Mouse (Mus musculus) forebrain, embryonic 12.5 days (tissue): ENCODE data around the gene Tspan33. TPM values are rescaled to one million over a fixed set of nuclear protein-coding genes. Genes with fewer than 3 reads are reported as not detected.
"Not testable (repeated sequence)": the region's sequence is repeated elsewhere in the genome, so short reads cannot be mapped to it uniquely, and the experiment has no call there.

Experiments
- ATAC-seq: fragments of 200-750 bp; cut with Nextera tagmentation; 2 replicates; pipeline ENCODE4 v1.8.0; 2017; ENCODE audit warnings: moderate TSS enrichment; ENCODE audit not compliant: low FRiP score
- H3K27ac ChIP-seq: fragments of 300-500 bp; sonication (generic); 2 replicates; pipeline ENCODE4 v1.5.1; 2016; ENCODE audit warnings: mild to moderate bottlenecking
- H3K27me3 ChIP-seq: fragments of 300-500 bp; sonication (generic); 2 replicates; pipeline ENCODE4 v1.6.1; 2016; ENCODE audit warnings: mild to moderate bottlenecking
- H3K36me3 ChIP-seq: fragments of 300-500 bp; sonication (generic); replicated peaks from 2 replicates; pipeline ENCODE4 v1.6.1; 2016; ENCODE audit warnings: mild to moderate bottlenecking
- H3K4me1 ChIP-seq: fragments of 300-500 bp; sonication (generic); 2 replicates; pipeline ENCODE4 v1.6.1; 2016
- H3K4me2 ChIP-seq: fragments of 300-500 bp; sonication (generic); 2 replicates; pipeline ENCODE4 v1.6.1; 2016; ENCODE audit warnings: mild to moderate bottlenecking, moderate library complexity
- H3K4me3 ChIP-seq: fragments of 300-500 bp; sonication (generic); replicated peaks from 2 replicates; pipeline ENCODE4 v1.5.1; 2016; ENCODE audit warnings: mild to moderate bottlenecking
- H3K9ac ChIP-seq: fragments of 300-500 bp; sonication (generic); 2 replicates; pipeline ENCODE4 v1.6.1; 2016; ENCODE audit warnings: mild to moderate bottlenecking
- H3K9me3 ChIP-seq: fragments of 300-500 bp; sonication (generic); 2 replicates; pipeline ENCODE4 v1.6.1; 2016
- WGBS: fragments of 180-500 bp; shearing (Covaris S2); methylation state at CpG from one replicate; pipeline ENCODE4 v1.1.7; 2016; 5-methylcytosine and 5-hydroxymethylcytosine counted together
- polyA plus RNA-seq: library from polyadenylated mRNA; unstranded; fragments of >200 nt; fragmentation: Nextera tagmentation; extraction: Ambion mirVana; gene quantifications from 2 replicates; pipeline ENCODE4 v1.2.1, GENCODE M21; 2016

The Tspan33 gene
- polyA plus RNA-seq, 1 experiment from 2014 or later: 9.2 TPM

- not testable (repeated sequence) for H3K27me3 ChIP-seq, H3K36me3 ChIP-seq, H3K4me3 ChIP-seq, H3K9ac ChIP-seq, ATAC-seq, H3K27ac ChIP-seq, H3K4me1 ChIP-seq, H3K9me3 ChIP-seq, H3K4me2 ChIP-seq
- 90% methylated on average over 10 of the region's 10 CpGs for WGBS
Measured at GRCm38 (mm10) chr6:29679947-29680550, 14.0 kb upstream of the Tspan33 start.

GRCm38 (mm10) chr6:29681853-29682252, 12.2 kb upstream of the Tspan33 start:
- no peak overlapping the region for H3K4me3 ChIP-seq
- no peak overlapping the region for H3K4me2 ChIP-seq
- H3K9ac ChIP-seq: no peak overlapping the region
- no peaks in the 10 kb centered on the region for H3K27me3 ChIP-seq
- no peaks in the 10 kb centered on the region for H3K4me1 ChIP-seq
- no peaks in the 10 kb centered on the region for H3K9me3 ChIP-seq
- no peaks in the 10 kb centered on the region for H3K36me3 ChIP-seq
- no peak for ATAC-seq
- H3K27ac ChIP-seq: no peak overlapping the region
- WGBS: 86% methylated on average over 4 of the region's 4 CpGs

- WGBS: 90% methylated on average over 4 of the region's 4 CpGs
- Histone ChIP-seq H3K27me3 (no peaks in the 10 kb centered on the region), H3K9ac (no peak overlapping the region), H3K4me2 (no peak overlapping the region), H3K4me3 (no peak overlapping the region), H3K4me1 (no peaks in the 10 kb centered on the region), H3K9me3 (no peaks in the 10 kb centered on the region), H3K27ac (no peak overlapping the region), H3K36me3 (no peaks in the 10 kb centered on the region)
- ATAC-seq: no peak
Measured at GRCm38 (mm10) chr6:29684686-29685085, 9.3 kb upstream of the Tspan33 start.

GRCm38 (mm10) chr6:29685952-29686351, 8.1 kb upstream of the Tspan33 start:
- Histone ChIP-seq H3K4me3 (no peak overlapping the region), H3K4me2 (no peak overlapping the region), H3K4me1 (no peaks in the 10 kb centered on the region), H3K9ac (no peak overlapping the region), H3K27me3 (peaks cover 2% of the 10 kb centered on the region; the same call in 1 of the 2 replicates), H3K36me3 (no peaks in the 10 kb centered on the region), H3K9me3 (no peaks in the 10 kb centered on the region), H3K27ac (no peak overlapping the region)
- no peak for ATAC-seq
- 80% methylated on average over 4 of the region's 4 CpGs for WGBS

- Histone ChIP-seq H3K27ac (no peak overlapping the region), H3K36me3 (no peaks in the 10 kb centered on the region), H3K4me1 (peaks cover 7% of the 10 kb centered on the region), H3K9me3 (no peaks in the 10 kb centered on the region), H3K4me2 (no peak overlapping the region), H3K9ac (no peak overlapping the region), H3K27me3 (peaks cover 23% of the 10 kb centered on the region), H3K4me3 (no peak overlapping the region)
- no peak for ATAC-seq
- 78% methylated on average over 8 of the region's 8 CpGs for WGBS
Measured at GRCm38 (mm10) chr6:29689458-29689857, 4.6 kb upstream of the Tspan33 start.

GRCm38 (mm10) chr6:29694375-29695289, 610 bp downstream of the Tspan33 start:
- Histone ChIP-seq H3K9ac (peak overlapping the region; percentile 84), H3K36me3 (no peaks in the 10 kb centered on the region), H3K4me1 (peaks cover 18% of the 10 kb centered on the region), H3K27me3 (peaks cover 40% of the 10 kb centered on the region), H3K27ac (no peak overlapping the region), H3K4me3 (peak overlapping the region; percentile 65), H3K9me3 (no peaks in the 10 kb centered on the region), H3K4me2 (peak overlapping the region; percentile 94)
- 1% methylated on average over 33 of the region's 35 CpGs for WGBS
- ATAC-seq: peak; percentile 49

GRCm38 (mm10) chr6:29695290-29695674, 1.3 kb downstream of the Tspan33 start:
- Histone ChIP-seq H3K4me3 (0 out of 2 replicates have a peak overlapping the region, but pooled peaks have one; percentile 65), H3K4me2 (peak overlapping the region; percentile 94), H3K36me3 (no peaks in the 10 kb centered on the region), H3K27me3 (peaks cover 40% of the 10 kb centered on the region), H3K27ac (no peak overlapping the region), H3K4me1 (peaks cover 18% of the 10 kb centered on the region), H3K9ac (0 out of 2 replicates have a peak overlapping the region, but pooled peaks have one; percentile 7), H3K9me3 (no peaks in the 10 kb centered on the region)
- WGBS: 38% methylated on average over 3 of the region's 3 CpGs
- no peak for ATAC-seq

- no peaks in the 10 kb centered on the region for H3K9me3 ChIP-seq
- ATAC-seq: no peak
- H3K4me3 ChIP-seq: no peak overlapping the region
- H3K4me1 ChIP-seq: peaks cover 18% of the 10 kb centered on the region
- 70% methylated on average over 7 of the region's 7 CpGs for WGBS
- no peak overlapping the region for H3K9ac ChIP-seq
- H3K27me3 ChIP-seq: peaks cover 37% of the 10 kb centered on the region
- H3K4me2 ChIP-seq: no peak overlapping the region
- no peaks in the 10 kb centered on the region for H3K36me3 ChIP-seq
- no peak overlapping the region for H3K27ac ChIP-seq
Measured at GRCm38 (mm10) chr6:29695975-29696374, 2.0 kb downstream of the Tspan33 start.

- Histone ChIP-seq H3K9ac (no peak overlapping the region), H3K4me2 (no peak overlapping the region), H3K27ac (no peak overlapping the region), H3K4me3 (no peak overlapping the region), H3K36me3 (no peaks in the 10 kb centered on the region), H3K27me3 (peaks cover 27% of the 10 kb centered on the region), H3K4me1 (peaks cover 18% of the 10 kb centered on the region), H3K9me3 (no peaks in the 10 kb centered on the region)
- no peak for ATAC-seq
Measured at GRCm38 (mm10) chr6:29697139-29697538, 3.1 kb downstream of the Tspan33 start.

GRCm38 (mm10) chr6:29697548-29697947, 3.5 kb downstream of the Tspan33 start:
- H3K4me2 ChIP-seq: no peak overlapping the region
- no peaks in the 10 kb centered on the region for H3K9me3 ChIP-seq
- no peak overlapping the region for H3K27ac ChIP-seq
- 29% methylated on average over 3 of the region's 3 CpGs for WGBS
- no peak for ATAC-seq
- H3K4me3 ChIP-seq: no peak overlapping the region
- peaks cover 25% of the 10 kb centered on the region for H3K27me3 ChIP-seq
- H3K9ac ChIP-seq: no peak overlapping the region
- peaks cover 18% of the 10 kb centered on the region for H3K4me1 ChIP-seq
- no peaks in the 10 kb centered on the region for H3K36me3 ChIP-seq

GRCm38 (mm10) chr6:29699085-29699745, 5.2 kb downstream of the Tspan33 start:
- Histone ChIP-seq H3K4me2 (no peak overlapping the region), H3K4me1 (peaks cover 13% of the 10 kb centered on the region), H3K36me3 (no peaks in the 10 kb centered on the region), H3K27me3 (peaks cover 16% of the 10 kb centered on the region), H3K4me3 (no peak overlapping the region), H3K9ac (no peak overlapping the region), H3K27ac (no peak overlapping the region), H3K9me3 (no peaks in the 10 kb centered on the region)
- ATAC-seq: no peak
- 93% methylated on average over 7 of the region's 7 CpGs for WGBS

- no peaks in the 10 kb centered on the region; the same call in 1 of the 2 replicates for H3K4me1 ChIP-seq
- ATAC-seq: no peak
- H3K27ac ChIP-seq: no peak overlapping the region
- H3K36me3 ChIP-seq: no peaks in the 10 kb centered on the region
- no peaks in the 10 kb centered on the region for H3K9me3 ChIP-seq
- H3K27me3 ChIP-seq: peaks cover 1% of the 10 kb centered on the region; the same call in 1 of the 2 replicates
- no peak overlapping the region for H3K4me2 ChIP-seq
- no peak overlapping the region for H3K4me3 ChIP-seq
- 76% methylated on average over 6 of the region's 6 CpGs for WGBS
- no peak overlapping the region for H3K9ac ChIP-seq
Measured at GRCm38 (mm10) chr6:29701051-29701450, 7.0 kb downstream of the Tspan33 start.
